Mouse (Mus musculus) limb, embryonic 10.5 days (tissue): ENCODE data around the gene Senp5. TPM values are rescaled to one million over a fixed set of nuclear protein-coding genes. Genes with fewer than 3 reads are reported as not detected.

Experiments used
- microRNA-seq: library from miRNA; unstranded; fragments of <30 nt; microRNA quantifications from one replicate; pipeline ENCODE4, GENCODE M21; 2017
- polyA plus RNA-seq: library from polyadenylated mRNA; unstranded; fragments of >200 nt; fragmentation: Nextera tagmentation; extraction: Ambion mirVana; gene quantifications from 2 replicates; pipeline ENCODE4 v1.2.1, GENCODE M21; 2016

Gene Senp5
- polyA plus RNA-seq, 1 experiment from 2014 or later, result 22.1 TPM

Small RNA genes within 50 kb of the gene (microRNA-seq; reads per million reads assigned to microRNA genes)
- gene Gm26269, result not detected

Other genes with a start within 250 kb of the Senp5 start
- gene Meltf, start 124.5 kb downstream of the Senp5 start, polyA plus RNA-seq, result 0.06 and 0.18 TPM in 2 replicates
- gene Pigz, start 69.4 kb downstream of the Senp5 start, polyA plus RNA-seq, result 1.0 and 1.2 TPM in 2 replicates
- gene 0610012G03Rik, start 54.8 kb downstream of the Senp5 start, polyA plus RNA-seq, result 84.2 and 87.2 TPM in 2 replicates
- gene Ncbp2, start 54.8 kb downstream of the Senp5 start, polyA plus RNA-seq, result 143 and 147 TPM in 2 replicates
- 35.8 and 38.1 TPM in 2 replicates for gene Pak2, start 76.1 kb upstream of the Senp5 start, polyA plus RNA-seq
- 147 and 150 TPM in 2 replicates for gene Pigx, start 96.5 kb upstream of the Senp5 start, polyA plus RNA-seq
- gene Cep19, start 96.5 kb upstream of the Senp5 start, polyA plus RNA-seq, result 36.6 and 39.5 TPM in 2 replicates
- gene Nrros, start 162.3 kb upstream of the Senp5 start, polyA plus RNA-seq, result 7.5 and 9.7 TPM in 2 replicates
- gene Bex6, start 176.5 kb upstream of the Senp5 start, polyA plus RNA-seq, result 0.25 and 0.26 TPM in 2 replicates
- gene Fbxo45, start 243.9 kb upstream of the Senp5 start, polyA plus RNA-seq, result 15.6 and 17.1 TPM in 2 replicates
- gene Wdr53, start 243.9 kb upstream of the Senp5 start, polyA plus RNA-seq, result 19.0 and 20.8 TPM in 2 replicates